Mouse (Mus musculus) lung, embryonic 16.5 days (tissue): Measurements from ENCODE around the gene Tom1l2. TPM values are rescaled to one million over a fixed set of nuclear protein-coding genes. Genes with fewer than 3 reads are reported as not detected.

ENCODE experiments used
- ATAC-seq: fragments of 200-750 bp; cut with Nextera tagmentation; 2 replicates; pipeline ENCODE4 v1.8.0; 2017; ENCODE audit warnings: low read depth, mild to moderate bottlenecking, moderate library complexity
- H3K27ac ChIP-seq: fragments of 300-500 bp; sonication (generic); 2 replicates; pipeline ENCODE4 v1.5.1; 2014; ENCODE audit warnings: mild to moderate bottlenecking, control low read depth, low read length
- H3K27me3 ChIP-seq: fragments of 300-500 bp; sonication (generic); 2 replicates; pipeline ENCODE4 v1.6.1; 2014; ENCODE audit warnings: low read depth, low read length, mixed read lengths; ENCODE audit not compliant: control insufficient read depth, insufficient read depth
- H3K36me3 ChIP-seq: fragments of 300-500 bp; sonication (generic); 2 replicates; pipeline ENCODE4 v1.6.1; 2014; ENCODE audit warnings: low read length; ENCODE audit not compliant: control insufficient read depth, insufficient read depth
- H3K4me1 ChIP-seq: fragments of 300-500 bp; sonication (generic); replicated peaks from 2 replicates; pipeline ENCODE4 v1.6.1; 2014; ENCODE audit warnings: low read length, mixed read lengths; ENCODE audit not compliant: control insufficient read depth, insufficient read depth
- H3K4me2 ChIP-seq: fragments of 300-500 bp; sonication (generic); 2 replicates; pipeline ENCODE4 v1.6.1; 2014; ENCODE audit warnings: low read depth, low read length, control low read depth
- H3K4me3 ChIP-seq: fragments of 300-500 bp; sonication (generic); 2 replicates; pipeline ENCODE4 v1.5.1; 2014; ENCODE audit warnings: mild to moderate bottlenecking, low read length, control low read depth
- H3K9ac ChIP-seq: fragments of 300-500 bp; sonication (generic); 2 replicates; pipeline ENCODE4 v1.6.1; 2014; ENCODE audit warnings: low read length, control low read depth
- H3K9me3 ChIP-seq: fragments of 300-500 bp; sonication (generic); 2 replicates; pipeline ENCODE4 v1.6.1; 2016; ENCODE audit warnings: low read length; ENCODE audit not compliant: control insufficient read depth
- WGBS: fragments of 180-500 bp; shearing (Covaris S2); extraction: QIAGEN DNeasy Blood & Tissue Kit; methylation state at CpG from one replicate; pipeline ENCODE4 v1.1.7; 2014; 5-methylcytosine and 5-hydroxymethylcytosine counted together
- polyA plus RNA-seq: library from polyadenylated mRNA; unstranded; fragments of >200 nt; fragmentation: Nextera tagmentation; extraction: Ambion mirVana; gene quantifications from 2 replicates; pipeline ENCODE4 v1.2.1, GENCODE M21; 2015

Gene Tom1l2
- polyA plus RNA-seq, 1 experiment from 2014 or later: 29.6 TPM

DNA sequence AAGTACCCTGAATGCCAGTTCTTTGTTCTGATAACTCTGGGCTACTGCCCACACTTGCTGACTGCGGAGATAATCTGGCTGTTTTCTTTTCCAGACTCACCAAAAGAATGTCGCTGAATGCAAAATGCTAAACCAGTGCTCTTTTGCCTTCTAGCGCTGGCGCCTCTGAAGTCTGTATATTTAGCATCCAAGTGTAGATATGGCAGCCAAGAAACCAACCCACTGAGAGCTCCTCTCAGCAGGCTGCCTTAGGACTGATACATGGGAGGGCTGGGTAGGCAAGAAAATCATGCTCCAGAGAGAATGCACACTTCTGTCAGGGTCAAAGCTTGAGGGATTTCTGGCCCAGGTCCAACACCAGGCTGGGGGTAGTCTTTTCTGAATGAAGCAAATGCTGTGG, 66.4 kb downstream of the Tom1l2 start:
- Histone ChIP-seq H3K36me3 (no peaks in the 10 kb centered on the region), H3K27ac (peak overlapping the region; percentile 4), H3K4me2 (no peak overlapping the region), H3K9me3 (no peaks in the 10 kb centered on the region), H3K4me1 (peaks cover 44% of the 10 kb centered on the region), H3K9ac (no peak overlapping the region), H3K27me3 (no peaks in the 10 kb centered on the region), H3K4me3 (no peak overlapping the region)
- 53% methylated on average over 4 of the region's 4 CpGs for WGBS
- peak; percentile 76 for ATAC-seq

GRCm38 (mm10) chr11:60280429-60281414, 72.0 kb downstream of the Tom1l2 start:
- Histone ChIP-seq H3K4me3 (no peak overlapping the region), H3K36me3 (no peaks in the 10 kb centered on the region), H3K27ac (no peak overlapping the region), H3K4me2 (no peak overlapping the region), H3K27me3 (no peaks in the 10 kb centered on the region), H3K4me1 (peaks cover 21% of the 10 kb centered on the region), H3K9me3 (no peaks in the 10 kb centered on the region), H3K9ac (no peak overlapping the region)
- peak; percentile 48; the same call in 1 of the 2 replicates for ATAC-seq
- 63% methylated on average over 11 of the region's 11 CpGs for WGBS

DNA sequence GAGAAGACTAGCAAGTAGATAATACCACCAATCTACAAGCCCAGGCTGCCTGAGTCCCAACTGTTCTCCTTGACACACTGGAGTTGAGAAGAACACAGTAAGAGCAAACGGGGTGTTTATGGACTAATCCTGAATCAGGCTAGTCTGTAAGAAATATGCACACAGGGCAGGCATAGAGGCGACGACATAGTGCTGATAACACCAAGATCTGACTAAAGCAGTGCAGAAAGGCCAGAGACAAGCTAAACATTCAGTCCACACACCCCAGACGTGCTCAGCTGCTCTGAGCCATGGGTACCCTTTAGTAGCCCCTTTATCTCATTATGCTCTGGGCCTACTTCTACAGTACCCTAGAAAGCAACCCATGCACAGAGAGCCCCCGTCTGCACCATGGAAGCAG, 73.2 kb downstream of the Tom1l2 start:
- Histone ChIP-seq H3K4me3 (no peak overlapping the region), H3K27ac (no peak overlapping the region), H3K9me3 (no peaks in the 10 kb centered on the region), H3K36me3 (no peaks in the 10 kb centered on the region), H3K4me2 (no peak overlapping the region), H3K4me1 (peaks cover 9% of the 10 kb centered on the region; the same call in 1 of the 2 replicates), H3K27me3 (no peaks in the 10 kb centered on the region), H3K9ac (no peak overlapping the region)
- no peak for ATAC-seq
- 74% methylated on average over 5 of the region's 5 CpGs for WGBS

- no peaks in the 10 kb centered on the region for H3K36me3 ChIP-seq
- no peak overlapping the region for H3K4me3 ChIP-seq
- WGBS: 30% methylated on average over 5 of the region's 5 CpGs
- H3K9ac ChIP-seq: no peak overlapping the region
- no peaks in the 10 kb centered on the region for H3K27me3 ChIP-seq
- no peak overlapping the region for H3K4me2 ChIP-seq
- no peak overlapping the region for H3K27ac ChIP-seq
- ATAC-seq: no peak
- no peaks in the 10 kb centered on the region for H3K9me3 ChIP-seq
- H3K4me1 ChIP-seq: peaks cover 20% of the 10 kb centered on the region
Observed at GRCm38 (mm10) chr11:60277771-60278170, 74.9 kb downstream of the Tom1l2 start.

GRCm38 (mm10) chr11:60277164-60277740, 75.5 kb downstream of the Tom1l2 start:
- H3K27ac ChIP-seq: no peak overlapping the region
- no peaks in the 10 kb centered on the region for H3K36me3 ChIP-seq
- peaks cover 20% of the 10 kb centered on the region for H3K4me1 ChIP-seq
- H3K4me2 ChIP-seq: no peak overlapping the region
- H3K27me3 ChIP-seq: no peaks in the 10 kb centered on the region
- no peak for ATAC-seq
- H3K9me3 ChIP-seq: no peaks in the 10 kb centered on the region
- no peak overlapping the region for H3K9ac ChIP-seq
- WGBS: 66% methylated on average over 8 of the region's 8 CpGs
- H3K4me3 ChIP-seq: no peak overlapping the region

DNA sequence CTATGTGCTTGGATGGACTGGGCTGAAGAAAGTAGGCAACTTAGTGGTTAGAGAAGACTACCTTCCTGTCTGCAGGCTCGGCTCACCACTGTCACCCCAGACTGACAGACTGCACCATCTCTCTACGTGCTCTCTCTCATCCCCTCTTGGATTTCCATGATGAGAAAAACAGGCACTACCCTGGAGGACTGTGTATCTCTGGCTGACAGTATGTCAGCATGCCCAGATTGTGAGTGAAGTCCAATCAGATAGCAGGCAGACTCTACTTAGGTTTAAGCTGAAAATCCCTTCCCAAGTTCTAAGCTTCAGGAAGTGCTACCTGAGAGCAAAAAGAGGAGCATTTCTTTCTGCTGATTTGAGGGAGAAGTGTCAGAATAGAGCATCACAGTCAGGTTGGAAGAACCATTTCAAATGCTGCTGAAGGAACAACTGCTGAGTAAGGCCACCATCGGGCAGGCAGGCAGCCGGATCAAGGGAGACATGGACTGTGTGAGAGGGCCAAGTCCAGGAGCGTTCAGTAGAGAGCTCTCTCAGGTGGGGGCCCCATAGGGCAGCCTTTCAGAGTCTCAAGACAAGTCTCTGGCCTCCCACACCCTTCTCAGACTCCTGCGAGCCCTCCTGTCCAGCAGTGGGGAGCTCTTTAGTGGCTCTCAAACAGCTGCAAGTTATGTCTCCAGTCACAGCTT, 76.2 kb downstream of the Tom1l2 start:
- Histone ChIP-seq H3K27me3 (no peaks in the 10 kb centered on the region), H3K36me3 (no peaks in the 10 kb centered on the region), H3K9ac (no peak overlapping the region), H3K4me1 (peaks cover 20% of the 10 kb centered on the region), H3K9me3 (no peaks in the 10 kb centered on the region), H3K4me3 (no peak overlapping the region), H3K27ac (no peak overlapping the region), H3K4me2 (no peak overlapping the region)
- 83% methylated on average over 6 of the region's 6 CpGs for WGBS
- no peak for ATAC-seq

- WGBS: 33% methylated on average over 5 of the region's 5 CpGs
- peak overlapping the region; percentile 88 for H3K27ac ChIP-seq
- H3K27me3 ChIP-seq: no peaks in the 10 kb centered on the region
- H3K9ac ChIP-seq: no peak overlapping the region
- no peak overlapping the region for H3K4me3 ChIP-seq
- peak; percentile 79 for ATAC-seq
- no peak overlapping the region for H3K4me2 ChIP-seq
- peaks cover 12% of the 10 kb centered on the region for H3K4me1 ChIP-seq
- H3K36me3 ChIP-seq: no peaks in the 10 kb centered on the region
- H3K9me3 ChIP-seq: no peaks in the 10 kb centered on the region
Observed at GRCm38 (mm10) chr11:60273273-60273805, 79.4 kb downstream of the Tom1l2 start.

- Histone ChIP-seq H3K9me3 (no peaks in the 10 kb centered on the region), H3K9ac (no peak overlapping the region), H3K4me2 (no peak overlapping the region), H3K4me3 (no peak overlapping the region), H3K27ac (peak overlapping the region; percentile 60), H3K36me3 (no peaks in the 10 kb centered on the region), H3K4me1 (peaks cover 6% of the 10 kb centered on the region), H3K27me3 (no peaks in the 10 kb centered on the region)
- 48% methylated on average over 3 of the region's 3 CpGs for WGBS
- ATAC-seq: peak; percentile 37; the same call in 1 of the 2 replicates
Observed at GRCm38 (mm10) chr11:60268563-60268962, 84.1 kb downstream of the Tom1l2 start.
